Mouse (Mus musculus): ENCODE results near the gene Rfng. TPM values are rescaled to one million over a fixed set of nuclear protein-coding genes. Genes with fewer than 3 reads are reported as not detected.

The Rfng gene
- total RNA-seq, 2 experiments from 2014 or later, result 12.6 to 13.0 TPM

Other genes with a start within 250 kb of the Rfng start
- 10 to 100 TPM; 18.4 to 22.7 TPM for gene Mcrip1, start 234.5 kb downstream of the Rfng start, total RNA-seq (2021)
- 100 to 1,000 TPM; 140 to 577 TPM for gene Ppp1r27, start 233.1 kb downstream of the Rfng start, total RNA-seq (2021)
- 100 to 1,000 TPM; 188 to 221 TPM for gene P4hb, start 211.0 kb downstream of the Rfng start, total RNA-seq (2021)
- gene Arhgdia, start 202.6 kb downstream of the Rfng start, total RNA-seq (2021), result 10 to 100 TPM; 71.0 to 89.8 TPM
- gene Alyref, start 185.8 kb downstream of the Rfng start, total RNA-seq (2021), result 10 to 100 TPM; 42.8 to 48.6 TPM
- 10 to 100 TPM; 45.9 to 52.1 TPM for gene Anapc11, start 185.8 kb downstream of the Rfng start, total RNA-seq (2021)
- not detected for gene Npb, start 175.7 kb downstream of the Rfng start, total RNA-seq (2021)
- gene Pcyt2, start 166.3 kb downstream of the Rfng start, total RNA-seq (2021), result 10 to 100 TPM; 26.1 to 27.7 TPM
- 1 to 10 TPM; 3.6 to 4.2 TPM for gene Sirt7, start 159.0 kb downstream of the Rfng start, total RNA-seq (2021)
- gene Mafg, start 150.6 kb downstream of the Rfng start, total RNA-seq (2021), result 10 to 100 TPM; 50.2 to 58.8 TPM
- gene Pycr1, start 140.4 kb downstream of the Rfng start, total RNA-seq (2021), result 1 to 10 TPM; 2.8 to 3.2 TPM
- gene Myadml2, start 136.0 kb downstream of the Rfng start, total RNA-seq (2021), result 100 to 1,000 TPM; 124 to 137 TPM
- not detected for gene Notum, start 123.0 kb downstream of the Rfng start, total RNA-seq (2021)
- gene Aspscr1, start 111.2 kb downstream of the Rfng start, total RNA-seq (2021), result 10 to 100 TPM; 31.1 to 33.4 TPM
- gene Cenpx, start 70.5 kb downstream of the Rfng start, total RNA-seq (2021), result 10 to 100 TPM; 24.2 to 32.0 TPM
- gene Lrrc45, start 70.3 kb downstream of the Rfng start, total RNA-seq (2021), result 1 to 10 TPM; 2.3 to 3.0 TPM
- gene Rac3, start 62.7 kb downstream of the Rfng start, total RNA-seq (2021), result 1 to 10 TPM in 1 of 2 experiments, under 1 TPM in 1; 0.95 to 1.3 TPM
- 1 to 10 TPM; 8.2 to 9.6 TPM for gene Dcxr, start 56.9 kb downstream of the Rfng start, total RNA-seq (2021)
- 10 to 100 TPM; 11.6 to 16.9 TPM for gene Cbr2, start 52.1 kb downstream of the Rfng start, total RNA-seq (2021)
- 10 to 100 TPM; 20.4 to 22.2 TPM for gene Hmga1b, start 21.4 kb downstream of the Rfng start, total RNA-seq (2021)
- gene Gps1, start 65 bp upstream of the Rfng start, total RNA-seq (2021), result 10 to 100 TPM; 62.5 to 63.3 TPM
- gene Dus1l, start 12.2 kb upstream of the Rfng start, total RNA-seq (2021), result 10 to 100 TPM; 27.6 to 28.6 TPM
- gene Fasn, start 40.3 kb upstream of the Rfng start, total RNA-seq (2021), result 10 to 100 TPM; 11.4 to 17.1 TPM
- gene Ccdc57, start 148.7 kb upstream of the Rfng start, total RNA-seq (2021), result 1 to 10 TPM; 3.0 to 3.5 TPM
- 100 to 1,000 TPM; 257 to 298 TPM for gene Slc16a3, start 164.3 kb upstream of the Rfng start, total RNA-seq (2021)
- 10 to 100 TPM; 48.7 to 57.4 TPM for gene Csnk1d, start 207.1 kb upstream of the Rfng start, total RNA-seq (2021)